Mouse (Mus musculus) monocyte, adult 2 months (primary cell): Measurements from ENCODE around the gene Zfp128.
"Not testable (repeated sequence)": the region's sequence is repeated elsewhere in the genome, so short reads cannot be mapped to it uniquely, and the experiment has no call there.

Experiments used
- DNase-seq, 2 experiments: peaks; one replicate each; pipeline ENCODE4 v3.0.0; 2022; ENCODE audit warnings: low spot score in 2 of 2, low read depth in 1 of 2

Gene Zfp128

GRCm38 (mm10) chr7:12921705-12922465 is 40.9 kb downstream of the Zfp128 start, which contains the start of gene Rps5:
Rps5 (plus strand) TSS chr7:12922290.
- peak; percentile 96 to 98 for DNase-seq

- DNase-seq, result no peak
These were observed 41.8 kb downstream of the Zfp128 start for GRCm38 (mm10) chr7:12922729-12923128.

GRCm38 (mm10) chr7:12926316-12926715 is 45.3 kb downstream of the Zfp128 start:
- DNase-seq, result no peak

GRCm38 (mm10) chr7:12927191-12927680 is 46.3 kb downstream of the Zfp128 start, which contains the start of gene Rnf225:
Rnf225 (plus strand) TSS chr7:12927416.
- DNase-seq, result no peak

GRCm38 (mm10) chr7:12927693-12928589 is 47.0 kb downstream of the Zfp128 start:
- no peak for DNase-seq

- DNase-seq, result no peak
These were observed 52.7 kb downstream of the Zfp128 start for GRCm38 (mm10) chr7:12933615-12934140.

- no peak for DNase-seq
These were observed 53.8 kb downstream of the Zfp128 start for GRCm38 (mm10) chr7:12934808-12935207.

GRCm38 (mm10) chr7:12937254-12937803 is 56.4 kb downstream of the Zfp128 start:
- DNase-seq, result not testable (repeated sequence)

- DNase-seq, result no peak
These were observed 59.6 kb downstream of the Zfp128 start for GRCm38 (mm10) chr7:12940599-12940998.
